Mouse (Mus musculus) T-helper 17 cell (primary cell): ENCODE measurements around the gene Htr3a.

ENCODE experiments used
- in situ Hi-C, 2 experiments: fragments of 300-600 bp; cut with MboI, MseI; formaldehyde crosslinking; loops; 1 replicate in 1 of 2; 2 replicates in 1 of 2; pipeline ENCODE4 v1.15.1; 2025; ENCODE audit warnings: high pct_unique_total_duplicates in 2 of 2

The Htr3a gene

DNA sequence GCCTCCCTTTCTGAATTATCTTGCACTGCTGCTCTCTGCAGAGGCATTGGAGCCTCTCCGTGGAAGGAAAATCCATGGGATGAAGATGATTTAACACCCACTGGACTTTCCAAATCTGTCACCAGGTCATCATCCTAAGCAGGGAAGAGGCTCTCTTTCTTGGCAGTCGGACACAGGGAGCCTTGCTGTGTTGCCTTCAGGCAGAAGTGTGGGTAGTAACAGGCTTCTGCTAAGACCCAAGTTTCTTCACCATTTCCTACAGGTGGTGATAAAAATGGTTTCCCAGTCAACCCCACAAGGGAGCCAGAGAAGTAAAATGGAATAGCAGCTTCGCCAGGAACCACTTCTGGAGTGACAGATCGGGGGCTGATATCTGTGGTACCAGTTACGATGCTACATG lies 61.4 kb downstream of the Htr3a start:
- in situ Hi-C loops = no loop called here
